In genomic region chr19:16187952-16188351, GRCm38 (mm10) we compare ENCODE assay signal across 26 mouse cellular contexts. TPM values are rescaled to one million over a fixed set of nuclear protein-coding genes. Genes with fewer than 3 reads are reported as not detected.
A peak's percentile ranks its signal among the peaks of the same experiment; 100 is the strongest.
DNase-seq lines count a peak whose midpoint lies in the region; ATAC-seq and TF ChIP-seq lines count a peak whose summit lies in the region.
"Had no signal": no experiment of that assay in that cellular context is flagged by ENCODE, and none has a peak within 500 bp of the region (broad histone marks: within the 10 kb centered on the region; RNA-seq: fewer than 3 reads in every experiment).

No protein-coding gene starts in this region.

- no peak overlapping the region for H3K4me3 ChIP-seq in hindbrain, embryonic 13.5 days
- no peak overlapping the region for H3K4me3 ChIP-seq in hindbrain, embryonic 12.5 days
- H3K4me3 ChIP-seq in lung, postnatal 0 days (ENCODE audit: low read depth, low read length), result no peak overlapping the region
- H3K4me3 ChIP-seq in limb, embryonic 15.5 days, result no peak overlapping the region
- H3K4me3 ChIP-seq in forebrain, embryonic 10.5 days, result no peak overlapping the region
- H3K4me3 ChIP-seq: heart, embryonic 15.5 days; midbrain, embryonic 12.5 days had no signal

- no peak for TF ChIP-seq CTCF in lung, postnatal 0 days (IDR thresholded peaks at IDR 0.05)

- WGBS in hindbrain, embryonic 13.5 days, result 69% methylated on average over 2 of the region's 2 CpGs
- WGBS in hindbrain, embryonic 12.5 days, result 68% methylated on average over 2 of the region's 2 CpGs
- 43% methylated on average over 2 of the region's 2 CpGs for WGBS in lung, postnatal 0 days
- 33% methylated on average over 2 of the region's 2 CpGs for WGBS in limb, embryonic 15.5 days
- 85% methylated on average over 2 of the region's 2 CpGs for WGBS in forebrain, embryonic 10.5 days

- H3K27ac ChIP-seq in hindbrain, embryonic 13.5 days, result 0 out of 2 replicates have a peak overlapping the region, but pooled peaks have one; percentile 58
- no peak overlapping the region for H3K27ac ChIP-seq in hindbrain, embryonic 12.5 days
- no peak overlapping the region for H3K27ac ChIP-seq in lung, postnatal 0 days (ENCODE audit: low read length)
- H3K27ac ChIP-seq in limb, embryonic 15.5 days, result 0 out of 2 replicates have a peak overlapping the region, but pooled peaks have one; percentile 44
- no peak overlapping the region for H3K27ac ChIP-seq in forebrain, embryonic 10.5 days
- H3K27ac ChIP-seq: heart, embryonic 15.5 days; midbrain, embryonic 12.5 days had no signal

- no peaks in the 10 kb centered on the region for H3K36me3 ChIP-seq in hindbrain, embryonic 13.5 days
- H3K36me3 ChIP-seq in hindbrain, embryonic 12.5 days, result no peaks in the 10 kb centered on the region
- no peaks in the 10 kb centered on the region for H3K36me3 ChIP-seq in lung, postnatal 0 days (ENCODE audit: insufficient read depth, low read length)
- no peaks in the 10 kb centered on the region for H3K36me3 ChIP-seq in limb, embryonic 15.5 days
- no peaks in the 10 kb centered on the region for H3K36me3 ChIP-seq in forebrain, embryonic 10.5 days (replicated peaks)
- H3K36me3 ChIP-seq: G1E; heart, embryonic 15.5 days; midbrain, embryonic 12.5 days had no signal

- H3K27me3 ChIP-seq in hindbrain, embryonic 13.5 days, result no peaks in the 10 kb centered on the region
- H3K27me3 ChIP-seq in hindbrain, embryonic 12.5 days, result no peaks in the 10 kb centered on the region
- no peaks in the 10 kb centered on the region for H3K27me3 ChIP-seq in lung, postnatal 0 days (replicated peaks; ENCODE audit: insufficient read depth, low read length)
- H3K27me3 ChIP-seq in limb, embryonic 15.5 days, result no peaks in the 10 kb centered on the region
- H3K27me3 ChIP-seq in forebrain, embryonic 10.5 days (ENCODE audit: poor library complexity, severe bottlenecking), result no peaks in the 10 kb centered on the region
- H3K27me3 ChIP-seq: CH12.LX; heart, embryonic 15.5 days; midbrain, embryonic 12.5 days had no signal

- H3K4me2 ChIP-seq in hindbrain, embryonic 13.5 days, result no peak overlapping the region
- no peak overlapping the region for H3K4me2 ChIP-seq in hindbrain, embryonic 12.5 days (replicated peaks)
- no peak overlapping the region for H3K4me2 ChIP-seq in lung, postnatal 0 days (replicated peaks; ENCODE audit: low read depth, low read length)
- no peak overlapping the region for H3K4me2 ChIP-seq in limb, embryonic 15.5 days
- H3K4me2 ChIP-seq: heart, embryonic 15.5 days; midbrain, embryonic 12.5 days had no signal

- TF ChIP-seq EP300 in lung, postnatal 0 days (IDR thresholded peaks at IDR 0.05), result no peak

- no peak overlapping the region for H3K9ac ChIP-seq in hindbrain, embryonic 13.5 days
- no peak overlapping the region for H3K9ac ChIP-seq in hindbrain, embryonic 12.5 days
- H3K9ac ChIP-seq in lung, postnatal 0 days (replicated peaks; ENCODE audit: low read depth), result no peak overlapping the region
- no peak overlapping the region for H3K9ac ChIP-seq in limb, embryonic 15.5 days
- H3K9ac ChIP-seq: heart, embryonic 15.5 days; liver, postnatal 0 days; midbrain, embryonic 12.5 days had no signal

- peaks cover 40% of the 10 kb centered on the region for H3K4me1 ChIP-seq in hindbrain, embryonic 13.5 days (replicated peaks)
- peaks cover 14% of the 10 kb centered on the region for H3K4me1 ChIP-seq in hindbrain, embryonic 12.5 days
- H3K4me1 ChIP-seq in lung, postnatal 0 days (ENCODE audit: insufficient read depth, low read depth, low read length), result peaks cover 6% of the 10 kb centered on the region; the same call in 1 of the 2 replicates
- peaks cover 15% of the 10 kb centered on the region; the same call in 1 of the 2 replicates for H3K4me1 ChIP-seq in limb, embryonic 15.5 days
- H3K4me1 ChIP-seq in forebrain, embryonic 10.5 days, result peaks cover 8% of the 10 kb centered on the region

- ATAC-seq in hindbrain, embryonic 13.5 days (ENCODE audit: low FRiP score), result 0 out of 2 replicates have a peak, but pooled peaks have one; percentile 9
- no peak for ATAC-seq in hindbrain, embryonic 12.5 days (ENCODE audit: low FRiP score)
- ATAC-seq in lung, postnatal 0 days, result no peak
- no peak for ATAC-seq in limb, embryonic 15.5 days (ENCODE audit: insufficient number of reproducible peaks, low FRiP score, low TSS enrichment, low read depth)
- ATAC-seq: forebrain, embryonic 16.5 days; liver, postnatal 0 days had no signal

- no peaks in the 10 kb centered on the region for H3K9me3 ChIP-seq in hindbrain, embryonic 13.5 days
- H3K9me3 ChIP-seq in hindbrain, embryonic 12.5 days (replicated peaks), result no peaks in the 10 kb centered on the region
- no peaks in the 10 kb centered on the region for H3K9me3 ChIP-seq in lung, postnatal 0 days (ENCODE audit: low read length)
- no peaks in the 10 kb centered on the region for H3K9me3 ChIP-seq in limb, embryonic 15.5 days
- no peaks in the 10 kb centered on the region for H3K9me3 ChIP-seq in forebrain, embryonic 10.5 days
- H3K9me3 ChIP-seq: G1E; heart, embryonic 15.5 days; midbrain, embryonic 12.5 days had no signal

- DNase-seq in lung, postnatal 0 days (ENCODE audit: low spot score), result peak; percentile 26
- no peak for DNase-seq in lung, postnatal 14 days
- DNase-seq in forebrain, embryonic 10.5 days (ENCODE audit: extremely low spot score, low spot score), result no peak
- DNase-seq in cerebellum, adult 18-20 months, result no peak
- DNase-seq: adrenal gland, adult 2 months; B cell, adult 2 months; cerebellum, adult 11-12 months; cerebellum, postnatal 36 days; embryo, embryonic 11 days; gastrocnemius, postnatal 25 days; heart, postnatal 4 days; kidney, adult 8-10 months; kidney, postnatal 36 days; layer of hippocampus, adult 9-11 months; liver, postnatal 0 days; lung, postnatal 10 days; right cerebral cortex, postnatal 14 days; thymus, postnatal 25 days had no signal

RNA-seq across cellular contexts. Expression of gene Gnaq, which starts 55.3 kb away (rescaled TPM):
- 78.7 and 79.8 TPM in 2 replicates for polyA plus RNA-seq in hindbrain, embryonic 13.5 days (2015; fragmentation: Nextera tagmentation; extraction: Ambion mirVana)
- 49.3 and 54.4 TPM in 2 replicates for polyA plus RNA-seq in hindbrain, embryonic 12.5 days (2016; fragmentation: Nextera tagmentation; extraction: Ambion mirVana)
- polyA plus RNA-seq in lung, postnatal 0 days (2015; fragmentation: Nextera tagmentation; extraction: Ambion mirVana), result 27.6 and 30.2 TPM in 2 replicates
- polyA plus RNA-seq in limb, embryonic 15.5 days (2015; fragmentation: Nextera tagmentation; extraction: Ambion mirVana), result 25.4 and 33.0 TPM in 2 replicates
- polyA plus RNA-seq in forebrain, embryonic 10.5 days (2016; fragmentation: Nextera tagmentation; extraction: Ambion mirVana), result 20.7 and 24.5 TPM in 2 replicates
- polyA plus RNA-seq: G1E had no signal

Comparison
In these comparisons a context has a peak if more than half of its experiments do, and no peak if none do; other contexts are left out.
1. H3K27ac ChIP-seq: peak in hindbrain, embryonic 13.5 days (single experiment) and limb, embryonic 15.5 days (single experiment); none in hindbrain, embryonic 12.5 days (single experiment), lung, postnatal 0 days (single experiment) and forebrain, embryonic 10.5 days (single experiment).